Mouse (Mus musculus) ES-E14 (cell line): Measurements from ENCODE around the gene Gipc2.

Source experiments
- CHD2 ChIP-seq: IDR thresholded peaks from 2 replicates; pipeline ENCODE4 v1.6.1; 2014; ENCODE audit warnings: mild to moderate bottlenecking, low read depth, low read length, inconsistent platforms
- HCFC1 ChIP-seq: IDR thresholded peaks from 2 replicates; pipeline ENCODE4 v1.6.1; 2012; ENCODE audit warnings: low read length, inconsistent platforms, borderline replicate concordance; ENCODE audit not compliant: insufficient read depth
- MAFK ChIP-seq: IDR thresholded peaks from 2 replicates; pipeline ENCODE4 v1.6.1; 2014; ENCODE audit warnings: mild to moderate bottlenecking, low read depth, low read length, inconsistent platforms; ENCODE audit not compliant: insufficient read depth
- ZNF384 ChIP-seq: IDR thresholded peaks from 2 replicates; pipeline ENCODE4 v1.6.1; 2012; ENCODE audit warnings: low read depth, low read length, inconsistent platforms

DNA sequence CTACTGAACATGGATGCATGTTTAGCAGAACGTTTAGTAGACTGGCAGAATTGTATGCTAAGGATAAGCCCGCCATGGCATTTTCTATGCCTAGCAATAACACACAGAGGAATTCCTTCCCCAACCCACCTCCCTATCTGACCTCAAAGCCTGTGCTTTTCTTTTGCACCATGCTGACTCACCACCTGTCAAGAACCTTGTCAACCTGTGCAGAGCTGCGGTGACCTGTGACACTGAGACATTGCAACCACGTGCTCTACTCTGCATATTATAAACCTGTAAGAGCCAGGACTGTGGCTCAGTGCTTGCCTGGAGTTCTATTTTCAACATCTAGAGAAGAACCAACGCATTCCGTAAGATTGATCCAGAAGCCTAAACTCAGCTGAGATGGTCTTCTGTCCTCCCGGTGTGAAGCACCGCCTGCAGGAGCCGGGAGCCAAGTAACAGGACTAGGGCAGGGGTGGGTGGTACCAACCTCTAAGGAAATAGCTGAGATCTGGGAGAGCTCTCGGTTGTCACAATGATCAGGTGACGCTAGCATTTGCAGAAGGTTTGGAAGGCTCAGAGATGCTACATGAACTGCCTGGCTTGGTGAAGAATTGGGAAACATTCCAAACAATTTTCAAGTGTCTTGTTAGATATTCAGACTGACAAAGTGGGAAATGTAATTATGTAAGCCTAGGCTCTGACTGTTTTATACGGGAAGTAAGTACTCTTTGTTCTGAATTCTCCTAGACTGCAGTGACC is 18.8 kb downstream of the Gipc2 start:
- no peak for TF ChIP-seq CHD2
- no peak for TF ChIP-seq MAFK
- TF ChIP-seq HCFC1 = no peak
- TF ChIP-seq ZNF384 = no peak
